Mouse (Mus musculus): ENCODE data around the gene Tmem234.

GRCm38 (mm10) chr4:129610472-129610871 lies 10.0 kb downstream of the Tmem234 start:
- TF ChIP-seq EP300 (IDR thresholded peaks at IDR 0.05; ENCODE audit: insufficient read depth, low read depth, low read length), result no peak
- TF ChIP-seq CTCF (IDR thresholded peaks at IDR 0.05; ENCODE audit: low read depth, low read length), result no peak
